Mouse (Mus musculus): ENCODE data around the gene Vamp1.
A peak's percentile ranks its signal among the peaks of the same experiment; 100 is the strongest.

The Vamp1 gene

GRCm38 (mm10) chr6:125212621-125213020, 2.7 kb upstream of the Vamp1 start:
- DNase-seq (ENCODE audit: low spot score in 2 of 2), result no peak

- DNase-seq (ENCODE audit: low spot score in 2 of 2), result no peak
Measured at GRCm38 (mm10) chr6:125213129-125213528, 2.2 kb upstream of the Vamp1 start.

- DNase-seq (ENCODE audit: low spot score in 2 of 2), result no peak
Measured at GRCm38 (mm10) chr6:125213715-125214114, 1.6 kb upstream of the Vamp1 start.

GRCm38 (mm10) chr6:125216898-125217297, 1.5 kb downstream of the Vamp1 start:
- DNase-seq (ENCODE audit: low spot score in 2 of 2), result no peak

- no peak for DNase-seq (ENCODE audit: low spot score in 2 of 2)
Measured at GRCm38 (mm10) chr6:125217899-125218298, 2.5 kb downstream of the Vamp1 start.

GRCm38 (mm10) chr6:125218963-125219362, 3.6 kb downstream of the Vamp1 start:
- DNase-seq (ENCODE audit: low spot score in 2 of 2), result peak in 1 of 2 experiments; percentile 55

GRCm38 (mm10) chr6:125221115-125221745, 5.9 kb downstream of the Vamp1 start:
- DNase-seq (ENCODE audit: low spot score in 2 of 2), result no peak

- DNase-seq (ENCODE audit: low spot score in 2 of 2), result no peak
Measured at GRCm38 (mm10) chr6:125222146-125222545, 6.8 kb downstream of the Vamp1 start.

- DNase-seq (ENCODE audit: low spot score in 2 of 2), result no peak
Measured at GRCm38 (mm10) chr6:125222577-125222976, 7.2 kb downstream of the Vamp1 start.

GRCm38 (mm10) chr6:125225518-125226115, 10.3 kb downstream of the Vamp1 start:
- DNase-seq (ENCODE audit: low spot score in 2 of 2), result peak in 1 of 2 experiments; percentile 67

GRCm38 (mm10) chr6:125230571-125230970, 15.2 kb downstream of the Vamp1 start:
- DNase-seq (ENCODE audit: low spot score in 2 of 2), result no peak

GRCm38 (mm10) chr6:125231117-125232044, 16.0 kb downstream of the Vamp1 start, which contains the start of gene Tapbpl:
TSS of gene Tapbpl (minus strand) at chr6:125231860.
- DNase-seq (ENCODE audit: low spot score in 2 of 2), result no peak

GRCm38 (mm10) chr6:125232045-125232437, 16.7 kb downstream of the Vamp1 start:
- DNase-seq (ENCODE audit: low spot score in 2 of 2), result no peak

- DNase-seq (ENCODE audit: low spot score in 2 of 2), result no peak
Measured at GRCm38 (mm10) chr6:125232516-125232915, 17.2 kb downstream of the Vamp1 start.

- DNase-seq (ENCODE audit: low spot score in 2 of 2), result no peak
Measured at GRCm38 (mm10) chr6:125233816-125234519, 18.6 kb downstream of the Vamp1 start.

- no peak for DNase-seq (ENCODE audit: low spot score in 2 of 2)
Measured at GRCm38 (mm10) chr6:125234520-125234828, 19.1 kb downstream of the Vamp1 start.

GRCm38 (mm10) chr6:125236341-125236740, 21.0 kb downstream of the Vamp1 start:
- no peak for DNase-seq (ENCODE audit: low spot score in 2 of 2)

GRCm38 (mm10) chr6:125236782-125237181, 21.4 kb downstream of the Vamp1 start, which contains the start of gene Cd27:
TSS of gene Cd27 (minus strand) at chr6:125237010.
- no peak for DNase-seq (ENCODE audit: low spot score in 2 of 2)

- no peak for DNase-seq (ENCODE audit: low spot score in 2 of 2)
Measured at GRCm38 (mm10) chr6:125237421-125237820, 22.1 kb downstream of the Vamp1 start.

- no peak for DNase-seq (ENCODE audit: low spot score in 2 of 2)
Measured at GRCm38 (mm10) chr6:125238396-125238795, 23.0 kb downstream of the Vamp1 start.

GRCm38 (mm10) chr6:125239547-125239946, 24.2 kb downstream of the Vamp1 start:
- DNase-seq (ENCODE audit: low spot score in 2 of 2), result no peak

- no peak for DNase-seq (ENCODE audit: low spot score in 2 of 2)
Measured at GRCm38 (mm10) chr6:125240617-125241016, 25.3 kb downstream of the Vamp1 start.

Data from right cerebral cortex, postnatal 36 days (tissue).